Mouse (Mus musculus): Measurements from ENCODE around the gene Fam169a.
"Not testable (repeated sequence)": the region's sequence is repeated elsewhere in the genome, so short reads cannot be mapped to it uniquely, and the experiment has no call there.

Fam169a gene

DNA sequence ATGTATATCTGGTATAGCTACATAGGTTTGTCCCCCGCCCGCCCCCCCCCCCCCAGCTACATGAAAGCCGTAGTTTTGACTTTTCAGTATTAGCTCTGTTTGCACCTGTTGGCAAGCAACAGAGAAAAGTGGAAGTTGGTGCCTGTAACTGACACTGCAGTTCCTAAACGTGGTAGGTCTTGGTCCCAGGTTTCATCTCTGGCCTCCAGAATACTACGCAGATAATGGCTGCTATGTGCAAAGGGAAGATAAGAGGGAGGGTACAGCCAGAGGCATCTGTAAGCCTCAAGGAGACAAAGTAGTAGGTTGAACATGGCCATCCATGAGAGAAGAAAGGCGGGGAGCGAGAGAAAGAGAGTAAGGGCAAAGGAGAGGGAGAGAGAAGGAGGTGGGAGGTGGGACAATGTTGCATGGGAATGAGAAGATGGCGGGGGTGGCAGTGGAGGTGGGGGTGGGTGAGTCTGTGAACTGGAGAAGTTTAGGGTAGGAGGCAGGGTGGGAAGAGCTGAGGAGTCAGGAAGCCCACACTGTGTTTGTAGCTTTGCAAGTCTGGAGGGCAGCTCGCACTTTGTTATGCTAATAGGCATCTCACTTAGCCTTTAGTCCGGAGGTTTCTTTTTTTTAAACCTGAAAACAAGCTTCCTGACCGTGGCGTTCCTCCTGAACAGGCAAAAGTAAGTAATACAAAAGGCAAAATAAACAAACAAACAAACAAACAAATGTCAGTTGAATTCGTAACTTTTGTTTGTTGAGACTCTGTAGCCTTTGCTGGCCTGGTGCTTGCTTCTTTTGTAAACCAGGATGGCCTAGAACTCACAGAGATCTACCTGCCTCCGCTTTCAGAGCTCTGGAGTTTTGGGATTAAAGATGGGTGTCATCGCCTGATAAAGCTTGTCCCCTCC, at the start of gene Fam169a:
Gene Fam169a, plus strand, starts transcription at position 638 of the 902 bp plus-strand sequence.
- no peak for DNase-seq (ENCODE audit: low read depth)

DNA sequence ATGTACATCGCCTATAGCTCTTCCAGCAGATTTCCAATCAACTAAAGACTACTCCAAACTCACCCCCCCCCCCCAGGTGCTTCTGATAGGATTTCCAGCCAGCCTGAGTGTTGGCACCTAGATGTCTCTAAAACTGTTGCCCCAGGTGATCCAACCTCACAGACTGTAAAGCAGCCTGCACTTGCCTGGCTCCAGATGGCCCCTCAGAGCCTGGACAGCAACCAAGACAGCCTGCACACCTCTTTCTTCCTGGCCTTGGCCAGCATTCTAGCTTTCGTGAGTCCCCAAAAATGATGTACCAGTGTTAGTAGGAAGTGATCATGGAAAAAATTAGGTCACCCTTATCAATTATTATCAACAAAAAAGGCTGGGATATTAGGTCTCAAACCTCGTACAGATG, 49.4 kb upstream of the Fam169a start:
- no peak for DNase-seq (ENCODE audit: low read depth)

DNA sequence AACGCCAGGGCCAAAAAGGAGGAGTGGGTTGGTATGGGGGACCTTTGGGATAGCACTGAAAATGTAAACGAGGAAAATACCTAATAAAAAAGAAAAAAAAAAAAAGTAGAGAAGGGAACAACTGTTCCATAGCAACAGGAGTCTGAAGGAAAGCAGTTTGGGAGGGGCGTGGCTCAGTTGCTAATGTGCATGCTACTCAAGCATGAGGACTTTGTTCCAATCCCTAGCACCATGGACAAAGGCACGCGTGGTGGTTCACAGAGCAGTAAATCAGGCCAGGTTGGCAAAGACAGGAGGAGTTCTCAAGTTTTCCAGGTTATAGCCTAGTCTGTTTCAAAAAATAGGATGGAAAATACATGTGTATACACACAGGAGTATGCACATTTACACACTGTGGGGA, 47.0 kb upstream of the Fam169a start:
- DNase-seq (ENCODE audit: low read depth) = peak; percentile 11

DNA sequence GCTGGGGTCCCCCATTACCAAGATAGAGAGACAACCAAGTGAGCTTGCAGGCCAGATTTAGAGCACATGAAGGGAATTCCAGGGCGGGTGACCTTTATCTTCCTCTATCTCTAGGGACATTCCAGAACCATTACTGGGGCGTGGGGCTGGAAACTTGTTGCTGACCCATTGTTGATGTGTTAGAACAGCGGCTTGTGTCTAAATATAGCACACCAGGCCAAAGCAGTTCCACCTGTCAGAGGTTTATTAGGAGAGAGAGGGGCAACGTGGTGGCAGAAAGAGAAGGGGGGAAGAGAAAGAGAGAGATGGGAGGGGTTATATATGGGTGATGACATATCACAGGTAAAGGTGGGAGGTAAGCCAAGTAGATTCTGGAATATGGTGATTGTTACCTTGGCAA, 45.2 kb upstream of the Fam169a start:
- peak; percentile 13 for DNase-seq (ENCODE audit: low read depth)

DNA sequence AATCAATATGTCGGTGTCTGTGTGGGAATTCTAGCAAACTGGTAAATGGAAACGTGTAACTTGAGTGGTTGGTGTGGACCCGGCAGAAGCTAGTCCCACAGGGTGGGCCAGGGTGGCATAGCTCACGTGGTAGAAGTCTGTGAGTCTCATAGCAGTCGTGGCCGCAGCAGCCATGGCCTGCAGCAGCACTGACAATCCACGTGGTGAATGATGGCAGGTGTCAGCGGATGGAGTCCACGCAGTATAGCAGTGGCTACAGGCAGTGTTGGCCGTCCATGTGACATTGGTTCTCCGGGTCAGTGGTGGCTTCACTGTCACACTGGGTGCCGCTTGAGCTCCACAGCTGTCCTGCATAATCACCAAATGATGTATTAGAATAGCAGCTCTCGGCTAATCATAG, 37.0 kb upstream of the Fam169a start:
- no peak for DNase-seq (ENCODE audit: low read depth)

DNA sequence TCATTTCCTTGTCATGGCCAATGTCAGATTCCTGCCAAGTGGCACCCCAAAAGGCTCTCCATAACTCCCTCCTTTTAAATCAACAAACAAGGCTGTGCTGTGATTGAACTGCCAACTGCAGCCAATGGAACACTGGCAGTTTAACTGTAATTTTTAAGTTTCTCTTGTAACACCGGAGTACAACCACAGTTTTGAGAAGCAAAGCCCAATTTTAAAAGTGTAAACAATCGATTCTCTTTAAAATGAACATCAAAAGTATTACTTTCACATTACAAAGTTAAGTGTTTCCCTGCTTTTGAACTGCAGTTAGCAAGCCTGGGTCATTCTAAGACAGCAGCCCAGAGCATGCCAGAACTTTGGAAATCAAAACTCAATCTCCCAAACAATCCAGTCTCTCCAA, 32.8 kb upstream of the Fam169a start, which contains the start of gene 1700029F12Rik:
Gene 1700029F12Rik, minus strand, starts transcription at position 101 of the 400 bp plus-strand sequence.
- DNase-seq (ENCODE audit: low read depth) = no peak

DNA sequence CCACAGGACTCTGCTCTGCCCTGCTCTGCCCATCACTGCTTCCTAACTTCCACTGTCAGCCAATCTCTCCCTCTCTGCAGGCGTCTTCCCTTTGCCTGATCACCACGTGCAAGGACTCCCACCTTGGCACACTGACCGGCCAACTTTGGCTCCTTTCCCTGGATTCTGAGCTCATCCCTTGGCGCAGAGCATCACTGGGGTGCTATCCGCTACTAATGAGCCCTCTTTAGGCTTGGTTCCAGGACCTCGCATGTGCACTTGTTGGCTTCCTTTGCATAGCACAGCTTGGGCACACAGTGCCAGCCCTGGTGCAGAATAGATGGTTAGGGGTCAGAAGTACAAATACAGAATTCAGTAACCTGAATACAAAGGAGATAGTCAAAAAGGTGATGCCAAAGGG, 15.9 kb upstream of the Fam169a start:
- peak; percentile 52 for DNase-seq (ENCODE audit: low read depth)

DNA sequence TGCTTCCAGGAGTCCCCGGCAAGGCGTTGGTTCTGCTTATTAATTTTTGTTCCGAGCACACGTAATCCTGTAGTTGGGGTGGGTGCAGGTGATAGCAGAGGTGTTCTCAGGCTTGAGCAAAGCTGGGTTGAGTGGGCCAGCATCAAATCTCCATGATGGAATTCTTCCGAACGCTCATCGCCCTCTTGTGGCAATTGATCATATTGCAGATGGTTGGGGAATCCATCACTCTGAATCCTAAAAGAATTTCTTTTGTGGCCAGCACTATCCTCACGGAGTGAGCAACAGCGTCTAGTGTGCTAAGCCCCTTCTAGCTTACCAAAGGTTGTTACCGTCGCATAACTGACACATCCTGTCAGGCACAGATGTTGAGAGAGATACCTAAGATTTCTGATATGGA, 14.4 kb upstream of the Fam169a start:
- peak; percentile 88 for DNase-seq (ENCODE audit: low read depth)

DNA sequence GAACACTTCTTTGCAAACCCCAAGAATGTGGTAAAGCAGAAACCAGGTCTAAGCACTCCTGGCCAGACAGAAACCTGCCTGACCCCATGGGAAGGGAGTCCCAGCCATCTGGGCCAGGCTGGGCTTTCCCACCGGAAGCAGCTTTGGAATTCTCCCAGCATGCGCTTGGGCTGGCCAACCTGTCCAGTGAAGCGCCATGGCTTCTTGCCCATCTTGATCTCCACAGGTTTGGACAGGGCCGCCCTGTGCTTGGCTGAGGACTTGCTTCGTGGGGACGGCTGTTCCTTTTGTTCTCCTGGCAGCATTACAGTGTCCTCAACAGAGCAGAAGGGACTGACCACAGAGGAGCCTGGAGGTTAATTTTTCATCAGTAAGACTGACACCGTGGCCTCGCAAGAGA, 13.2 kb upstream of the Fam169a start:
- DNase-seq (ENCODE audit: low read depth) = peak; percentile 9

DNA sequence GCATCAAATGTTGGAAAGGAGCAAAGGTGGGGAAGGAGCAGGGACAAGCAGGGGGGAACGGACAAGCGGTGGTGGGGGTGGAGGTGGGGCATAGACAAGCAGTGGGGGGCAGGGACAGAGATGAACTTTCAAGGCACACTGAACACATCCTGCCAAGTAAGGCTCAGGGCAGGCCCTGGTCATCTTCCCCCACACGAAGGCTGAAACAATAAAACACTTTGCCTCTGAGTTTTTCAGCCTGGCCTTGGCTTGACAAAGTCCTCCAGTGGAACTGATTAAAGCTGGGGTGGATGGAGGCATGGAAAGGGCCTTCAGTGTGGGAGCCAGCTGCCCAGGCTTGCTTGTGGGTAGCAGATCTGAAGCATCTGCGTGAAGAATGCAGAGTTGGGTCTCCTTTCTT, 9.3 kb upstream of the Fam169a start:
- no peak for DNase-seq (ENCODE audit: low read depth)

DNA sequence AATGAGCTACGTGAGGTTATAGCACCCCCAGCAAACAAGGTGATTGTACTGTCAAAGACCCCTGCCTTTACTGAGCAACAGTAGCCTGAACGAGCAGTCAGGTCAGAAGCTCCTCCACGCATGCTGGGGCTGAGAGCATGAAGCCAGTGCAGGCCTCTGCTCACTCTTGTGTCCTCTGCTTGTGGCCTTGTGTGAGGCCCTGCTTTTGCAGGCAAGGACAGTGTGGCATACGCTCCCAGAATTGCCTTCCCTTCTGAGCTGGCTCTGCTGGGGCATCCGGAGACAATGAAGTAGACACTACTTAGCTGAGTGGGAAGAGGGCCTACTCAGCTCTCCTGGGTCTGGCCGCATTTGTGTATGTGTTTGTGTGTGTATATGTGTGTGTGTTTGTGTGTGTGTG, 7.3 kb upstream of the Fam169a start:
- no peak for DNase-seq (ENCODE audit: low read depth)

DNA sequence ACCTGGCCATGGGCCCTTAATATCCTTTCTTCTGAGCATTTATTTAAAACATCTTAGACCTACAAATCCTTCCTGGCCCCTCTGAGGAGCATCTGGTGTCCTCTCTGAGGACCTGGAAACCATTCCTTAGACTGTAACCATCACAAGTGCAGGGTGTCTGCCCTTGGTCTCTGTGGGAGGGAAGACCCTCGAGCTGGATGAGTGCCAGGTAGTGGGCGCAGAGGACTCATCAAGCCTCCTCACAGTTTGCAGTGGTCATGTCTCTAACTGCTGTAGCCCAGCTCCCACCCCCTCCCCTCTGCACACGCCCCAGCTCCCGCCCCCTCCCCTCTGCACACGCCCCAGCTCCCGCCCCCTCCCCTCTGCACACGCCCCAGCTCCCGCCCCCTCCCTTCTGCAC, 6.8 kb upstream of the Fam169a start:
- DNase-seq (ENCODE audit: low read depth) = no peak

DNA sequence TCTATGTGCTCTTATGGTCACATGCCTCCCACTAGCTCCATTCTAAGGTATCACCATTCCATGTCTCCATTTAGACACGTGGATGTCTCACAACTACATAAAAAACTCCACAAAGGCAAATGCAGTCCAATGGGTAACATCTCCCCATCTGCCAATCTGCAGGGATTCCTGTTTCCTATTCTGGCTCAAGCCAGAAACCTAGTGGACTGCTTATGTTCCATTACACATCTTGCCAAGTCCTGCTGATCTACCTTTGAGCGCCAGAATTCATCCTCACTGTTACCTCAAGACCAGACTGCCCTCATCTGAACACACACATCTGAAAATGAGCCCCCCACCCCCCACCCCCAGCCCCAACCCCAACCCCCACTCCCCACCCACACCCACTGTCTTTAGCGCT, 4.9 kb upstream of the Fam169a start:
- no peak for DNase-seq (ENCODE audit: low read depth)

DNA sequence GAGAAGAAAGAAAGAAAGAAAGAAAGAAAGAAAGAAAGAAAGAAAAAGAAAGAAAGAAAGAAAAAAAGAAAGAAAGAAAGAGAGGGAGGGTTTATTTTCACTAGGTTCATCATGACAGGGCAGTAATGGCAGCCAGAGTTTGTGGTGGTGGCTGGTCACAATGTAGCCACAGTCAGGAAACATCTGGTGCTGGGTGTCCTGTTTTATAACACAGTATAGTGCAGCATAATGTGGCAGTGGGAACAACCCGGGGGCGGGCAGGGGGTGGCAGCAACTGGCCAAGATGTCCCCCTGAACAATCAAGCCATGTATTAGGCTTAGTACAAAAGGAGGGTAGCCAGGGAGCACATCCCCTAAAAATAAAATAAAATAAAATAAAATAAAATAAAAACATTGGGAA, 3.7 kb upstream of the Fam169a start:
- DNase-seq (ENCODE audit: low read depth) = no peak

DNA sequence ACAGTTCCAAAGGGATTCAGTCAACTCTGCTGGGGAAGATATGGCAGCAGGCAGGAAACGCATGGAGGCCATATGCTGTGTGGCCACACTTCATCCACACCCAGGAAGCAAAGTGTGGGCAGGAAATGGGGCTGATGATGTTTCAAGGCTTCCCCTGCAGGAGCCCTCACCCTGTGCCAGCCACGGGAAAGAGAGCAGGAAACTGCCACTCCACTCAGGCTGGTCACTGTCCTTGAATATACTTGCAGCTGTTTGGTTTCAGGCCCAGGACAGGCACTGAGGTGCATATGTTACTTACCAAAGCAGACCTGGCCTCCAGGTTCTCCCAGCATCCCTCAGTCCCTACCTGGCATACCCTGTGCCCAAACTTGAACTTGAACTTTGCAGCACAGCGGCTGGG, 2.7 kb upstream of the Fam169a start:
- no peak for DNase-seq (ENCODE audit: low read depth)

DNA sequence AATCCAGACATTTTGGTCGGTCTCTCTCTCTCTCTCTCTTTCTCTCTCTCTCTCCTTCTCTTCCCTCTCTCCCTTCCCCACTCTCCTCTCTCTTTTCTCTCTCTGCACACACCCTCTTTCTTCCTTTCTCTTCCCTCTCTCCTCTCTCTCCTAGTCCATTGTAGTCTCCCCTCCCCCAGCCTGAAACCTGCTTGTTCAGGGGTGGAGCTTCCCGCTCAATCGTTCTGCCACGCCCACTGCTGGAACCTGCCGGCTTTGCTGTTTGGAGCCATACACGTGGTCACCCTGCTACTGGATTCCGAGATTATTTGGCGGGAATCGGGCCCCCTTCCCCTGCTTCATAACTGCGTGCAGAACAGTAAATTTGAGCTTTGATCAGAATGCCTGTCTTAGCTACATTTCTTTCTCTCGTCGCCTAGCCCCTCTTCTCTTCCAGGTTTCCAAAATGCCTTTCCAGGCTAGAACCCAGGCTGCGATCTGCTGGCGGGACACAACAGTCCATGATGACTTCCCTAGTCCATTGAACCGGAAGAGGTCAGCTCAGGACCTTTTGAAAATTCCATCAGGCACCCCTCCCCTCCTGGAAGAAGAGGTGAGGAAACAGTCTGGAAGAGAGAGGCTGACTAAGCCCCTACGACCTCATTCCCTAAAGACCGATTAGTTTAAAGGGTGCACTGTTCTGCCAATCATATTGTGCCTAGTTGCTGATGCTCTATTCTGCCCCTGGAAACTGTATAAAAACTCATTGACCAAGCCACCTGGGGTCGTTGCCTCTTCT, 2.1 kb upstream of the Fam169a start:
- not testable (repeated sequence) for DNase-seq (ENCODE audit: low read depth)

DNA sequence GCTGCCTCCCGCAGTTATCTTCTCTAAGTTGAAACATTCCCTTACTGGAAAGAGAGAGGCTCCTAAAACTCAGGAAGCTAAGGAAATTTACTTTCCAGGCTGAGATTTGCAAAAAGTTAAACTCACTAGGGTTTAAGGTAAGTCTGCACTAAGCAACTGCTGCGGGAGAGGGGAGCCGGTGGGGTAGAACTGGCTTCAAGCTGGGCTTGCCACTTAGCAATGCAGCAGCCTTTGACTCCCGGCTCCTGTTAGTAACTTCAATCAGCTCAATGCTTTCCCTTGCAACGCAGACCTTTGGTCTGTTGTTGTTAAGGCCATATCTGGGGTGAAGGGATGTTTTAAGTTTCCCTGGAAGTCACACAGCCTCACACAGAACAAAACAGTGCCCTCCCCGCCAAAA, 605 bp downstream of the Fam169a start:
- no peak for DNase-seq (ENCODE audit: low read depth)

DNA sequence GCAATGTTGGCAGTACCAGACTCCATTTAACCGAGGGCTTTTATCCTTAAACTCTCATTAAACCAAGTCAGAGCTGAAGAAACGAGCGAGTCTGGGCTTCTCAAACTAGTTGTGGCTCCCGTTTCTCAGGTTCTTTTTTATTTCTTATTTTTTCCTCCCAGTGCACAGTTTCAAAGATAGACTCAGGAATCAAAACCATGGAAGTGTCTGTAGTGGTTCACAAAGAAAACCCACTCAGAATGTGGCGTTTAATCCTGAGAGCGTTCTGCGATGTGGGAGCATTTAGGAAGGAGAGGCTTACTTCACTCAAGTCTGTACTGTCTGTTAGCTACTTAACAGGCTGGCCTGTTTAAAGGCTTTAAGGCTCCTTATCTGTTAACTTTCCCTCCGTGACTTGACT, 1.1 kb downstream of the Fam169a start:
- no peak for DNase-seq (ENCODE audit: low read depth)

DNA sequence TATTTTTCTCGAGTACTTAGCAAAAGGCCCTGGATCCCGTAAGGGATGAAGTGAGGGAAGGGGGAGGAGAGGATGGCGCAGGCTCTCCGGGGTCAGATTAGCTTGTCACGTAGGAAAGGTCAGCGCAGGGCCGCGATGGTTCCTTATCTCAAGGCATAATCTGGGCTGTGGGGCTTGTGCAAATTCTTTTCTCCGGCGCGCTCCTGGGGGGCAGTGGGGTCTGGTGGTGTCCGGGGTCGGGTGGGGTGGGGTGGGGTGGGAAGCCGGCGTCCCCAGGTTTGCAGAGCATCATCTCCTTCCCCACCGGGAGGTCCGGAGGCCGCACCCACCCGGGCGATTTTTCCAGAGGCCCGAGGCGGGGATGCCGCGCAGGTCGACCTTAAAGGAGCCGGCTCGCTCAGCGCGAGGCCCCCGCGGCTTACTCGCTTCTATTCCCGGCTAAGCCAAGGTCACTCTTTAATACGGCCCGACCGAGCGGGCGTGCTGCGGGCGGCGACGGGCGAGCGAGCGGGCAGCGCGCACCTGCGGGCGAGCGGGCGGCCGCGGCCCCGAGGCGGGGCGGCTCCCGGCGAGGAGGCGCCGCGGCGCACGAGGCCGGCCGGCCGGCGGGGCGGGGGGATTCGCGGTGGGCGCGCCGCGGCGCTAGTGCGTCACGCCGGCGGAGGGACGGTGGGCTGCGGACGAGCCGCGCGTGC, 4.0 kb downstream of the Fam169a start:
- DNase-seq (ENCODE audit: low read depth) = no peak

DNA sequence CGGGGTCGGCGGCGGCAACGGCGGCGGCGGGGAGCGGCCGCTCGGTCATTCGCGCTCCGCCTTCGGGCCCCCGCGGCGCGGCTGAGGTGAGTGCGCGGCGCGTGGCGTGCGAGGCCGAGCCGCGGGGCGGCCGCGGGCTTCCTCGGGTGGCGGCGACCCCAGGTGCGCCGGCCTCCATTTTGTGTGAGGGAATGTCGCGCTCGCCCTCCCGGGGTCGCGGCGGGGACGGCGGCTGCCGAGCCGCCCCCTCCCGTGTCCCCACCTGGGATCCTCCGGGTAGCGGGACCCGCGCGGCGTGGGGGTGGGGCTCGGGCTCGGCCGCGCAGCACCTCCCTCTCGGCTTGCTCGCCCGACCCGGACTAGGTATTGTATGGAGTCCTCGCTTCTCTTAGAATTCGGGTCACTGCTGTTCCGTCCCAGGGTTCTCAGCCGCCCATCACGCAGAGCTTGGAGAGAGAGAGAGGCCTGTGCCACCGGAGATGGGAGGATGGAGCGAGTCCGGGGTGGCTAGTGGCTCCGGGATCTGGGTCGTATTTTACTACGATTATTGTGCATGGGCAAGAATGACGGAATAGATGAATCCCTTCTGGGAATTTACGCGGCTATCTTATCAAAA, 4.6 kb downstream of the Fam169a start:
- DNase-seq (ENCODE audit: low read depth) = no peak

DNA sequence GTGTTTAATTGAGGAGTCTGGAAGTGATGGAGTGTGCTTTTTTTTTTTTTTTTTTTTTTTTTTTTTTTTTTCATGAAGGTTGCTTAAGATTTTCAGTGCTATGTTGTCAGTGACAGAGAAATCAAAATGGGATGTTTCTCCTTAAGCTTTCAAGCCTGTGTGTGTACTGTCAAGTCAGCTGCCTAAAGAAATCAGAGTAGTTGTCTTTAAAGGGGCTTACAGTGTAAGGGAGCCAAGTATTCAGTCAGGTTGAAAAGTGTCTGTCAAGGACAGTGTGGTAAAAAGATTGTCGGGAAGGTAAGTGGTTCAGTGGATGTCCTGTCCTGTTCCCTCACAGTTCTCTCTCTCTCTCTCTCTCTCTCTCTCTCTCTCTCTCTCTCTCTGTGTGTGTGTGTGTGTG, 6.4 kb downstream of the Fam169a start:
- no peak for DNase-seq (ENCODE audit: low read depth)

DNA sequence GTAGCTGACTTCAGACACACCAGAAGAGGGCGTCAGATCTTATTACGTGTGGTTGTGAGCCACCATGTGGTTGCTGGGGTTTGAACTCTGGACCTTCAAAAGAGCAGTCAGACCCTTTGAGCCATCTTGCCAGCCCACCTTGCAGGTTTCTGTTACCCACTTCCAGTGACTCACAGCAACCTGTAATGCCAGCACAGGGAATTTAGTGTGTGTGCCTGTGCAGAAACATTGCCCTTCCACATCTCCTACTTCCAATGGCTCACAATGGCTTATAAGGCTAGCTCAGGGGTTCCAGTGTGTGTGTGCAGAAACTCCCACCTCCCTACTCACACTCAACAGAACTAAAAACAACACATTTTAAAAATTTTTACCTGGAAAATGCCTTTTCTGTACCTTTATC, 10.5 kb downstream of the Fam169a start:
- no peak for DNase-seq (ENCODE audit: low read depth)
